Mouse (Mus musculus) hindbrain, postnatal 0 days (tissue): ENCODE data around the gene Mob2. TPM values are rescaled to one million over a fixed set of nuclear protein-coding genes. Genes with fewer than 3 reads are reported as not detected.

Experiments
- ATAC-seq: fragments of 200-750 bp; cut with Nextera tagmentation; 2 replicates; pipeline ENCODE4 v1.8.0; 2017; ENCODE audit warnings: mild to moderate bottlenecking, moderate TSS enrichment, moderate library complexity
- DNase-seq: peaks from one replicate; pipeline ENCODE4 v3.0.0-alpha.2; 2015; ENCODE audit warnings: low spot score
- H3K27ac ChIP-seq: fragments of 300-500 bp; sonication (generic); 2 replicates; pipeline ENCODE4 v1.5.1; 2014; ENCODE audit warnings: mild to moderate bottlenecking
- H3K27me3 ChIP-seq: fragments of 300-500 bp; sonication (generic); 2 replicates; pipeline ENCODE4 v1.6.1; 2014; ENCODE audit warnings: low read length, mixed read lengths; ENCODE audit not compliant: insufficient read depth
- H3K36me3 ChIP-seq: fragments of 300-500 bp; sonication (generic); 2 replicates; pipeline ENCODE4 v1.6.1; 2014; ENCODE audit warnings: low read length, mixed read lengths; ENCODE audit not compliant: insufficient read depth
- H3K4me1 ChIP-seq: fragments of 300-500 bp; sonication (generic); 2 replicates; pipeline ENCODE4 v1.6.1; 2014; ENCODE audit warnings: antibody characterized with exemption, low read length, mixed read lengths; ENCODE audit not compliant: insufficient read depth
- H3K4me2 ChIP-seq: fragments of 300-500 bp; sonication (generic); 2 replicates; pipeline ENCODE4 v1.6.1; 2014; ENCODE audit warnings: low read depth, mild to moderate bottlenecking, low read length, moderate library complexity, mixed read lengths
- H3K4me3 ChIP-seq: fragments of 300-500 bp; sonication (generic); 2 replicates; pipeline ENCODE4 v1.5.1; 2014; ENCODE audit warnings: low read length
- H3K9ac ChIP-seq: fragments of 300-500 bp; sonication (generic); replicated peaks from 2 replicates; pipeline ENCODE4 v1.6.1; 2014; ENCODE audit warnings: mild to moderate bottlenecking, low read length, moderate library complexity, mixed read lengths
- H3K9me3 ChIP-seq: fragments of 300-500 bp; sonication (generic); 2 replicates; pipeline ENCODE4 v1.6.1; 2016; ENCODE audit warnings: low read length, mixed read lengths
- CTCF ChIP-seq: IDR thresholded peaks from 2 replicates; pipeline ENCODE4 v1.5.1; 2016; ENCODE audit warnings: antibody characterized with exemption, control low read depth, low read depth
- WGBS: fragments of 180-500 bp; shearing (Covaris S2); extraction: QIAGEN DNeasy Blood & Tissue Kit; methylation state at CpG from one replicate; pipeline ENCODE4 v1.1.7; 2014; 5-methylcytosine and 5-hydroxymethylcytosine counted together
- polyA plus RNA-seq: library from polyadenylated mRNA; unstranded; fragments of >200 nt; fragmentation: Nextera tagmentation; extraction: Ambion mirVana; gene quantifications from 2 replicates; pipeline ENCODE4 v1.2.1, GENCODE M21; 2015
- total RNA-seq: library from RNA; depleted of rRNA; stranded (reverse); fragments of >200 nt; gene quantifications from 2 replicates; pipeline ENCODE4 v1.2.3, GENCODE M21; 2014; rRNA removed

Mob2 gene
- total RNA-seq (41.1 and 45.5 TPM in 2 replicates), polyA plus RNA-seq (43.4 and 44.1 TPM in 2 replicates)

- Histone ChIP-seq H3K27me3 (no peaks in the 10 kb centered on the region; the same call in 1 of the 2 replicates), H3K9me3 (no peaks in the 10 kb centered on the region), H3K4me1 (peaks cover 7% of the 10 kb centered on the region; the same call in 1 of the 2 replicates), H3K27ac (peak within 1 kb of the TSS; percentile 61), H3K4me2 (peak within 1 kb of the TSS; percentile 96), H3K9ac (peak within 1 kb of the TSS; percentile 79), H3K4me3 (peak within 1 kb of the TSS; percentile 74), H3K36me3 (no peaks in the 10 kb centered on the region)
- no peak for TF ChIP-seq CTCF
- WGBS, result under 1% methylated on average over 45 of the region's 49 CpGs
- DNase-seq, result peak; percentile 95
- ATAC-seq, result peak; percentile 94
These were observed at the start of gene Mob2 for GRCm38 (mm10) chr7:142060931-142061565. TSS of gene Mob2 (minus strand) at chr7:142061065.

GRCm38 (mm10) chr7:142104747-142105146 is 43.9 kb upstream of the Mob2 start:
- Histone ChIP-seq H3K27me3 (no peaks in the 10 kb centered on the region), H3K9ac (no peak overlapping the region), H3K4me2 (no peak overlapping the region), H3K4me3 (no peak overlapping the region), H3K9me3 (no peaks in the 10 kb centered on the region), H3K27ac (no peak overlapping the region), H3K4me1 (no peaks in the 10 kb centered on the region), H3K36me3 (no peaks in the 10 kb centered on the region)
- ATAC-seq (no peak), DNase-seq (no peak)
- WGBS, result 64% methylated on average over 5 of the region's 5 CpGs
- no peak for TF ChIP-seq CTCF

- H3K9ac ChIP-seq, result no peak overlapping the region
- 8% methylated on average over 9 of the region's 9 CpGs for WGBS
These were observed 36.9 kb upstream of the Mob2 start for GRCm38 (mm10) chr7:142097776-142098175.

GRCm38 (mm10) chr7:142096701-142097100 is 35.8 kb upstream of the Mob2 start:
- 73% methylated on average over 4 of the region's 4 CpGs for WGBS
- TF ChIP-seq CTCF, result no peak
- Histone ChIP-seq H3K27me3 (no peaks in the 10 kb centered on the region), H3K9ac (no peak overlapping the region), H3K4me3 (no peak overlapping the region), H3K36me3 (no peaks in the 10 kb centered on the region), H3K9me3 (no peaks in the 10 kb centered on the region), H3K4me1 (peaks cover 11% of the 10 kb centered on the region; the same call in 1 of the 2 replicates), H3K4me2 (peak overlapping the region; percentile 95; the same call in 1 of the 2 replicates), H3K27ac (no peak overlapping the region)
- no peak for ATAC-seq
- DNase-seq, result no peak

More at GRCm38 (mm10) chr7:142097776-142098175, 36.9 kb upstream of the Mob2 start:
- Histone ChIP-seq H3K27ac (no peak overlapping the region), H3K27me3 (no peaks in the 10 kb centered on the region), H3K4me1 (peaks cover 2% of the 10 kb centered on the region; the same call in 1 of the 2 replicates), H3K4me2 (peak overlapping the region; percentile 34), H3K36me3 (no peaks in the 10 kb centered on the region), H3K9me3 (no peaks in the 10 kb centered on the region), H3K4me3 (no peak overlapping the region)
- peak; percentile 98 for TF ChIP-seq CTCF
- ATAC-seq (peak; percentile 57), DNase-seq (peak; percentile 92)

- peak; percentile 91 for ATAC-seq
- peak; percentile 70 for TF ChIP-seq CTCF
- under 1% methylated on average over 56 of the region's 63 CpGs for WGBS
These were observed 34.5 kb upstream of the Mob2 start, which contains the start of gene Dusp8 for GRCm38 (mm10) chr7:142095183-142095931. TSS of gene Dusp8 (minus strand) at chr7:142095843.

GRCm38 (mm10) chr7:142094301-142095143 is 33.7 kb upstream of the Mob2 start:
- H3K9ac ChIP-seq, result peak overlapping the region; percentile 96

More at GRCm38 (mm10) chr7:142095183-142095931, 34.5 kb upstream of the Mob2 start, which contains the start of gene Dusp8:
- Histone ChIP-seq H3K4me3 (peak within 1 kb of the TSS; percentile 73), H3K9ac (peak within 1 kb of the TSS; percentile 96), H3K9me3 (no peaks in the 10 kb centered on the region), H3K36me3 (no peaks in the 10 kb centered on the region), H3K4me2 (peak within 1 kb of the TSS; percentile 95), H3K27ac (peak within 1 kb of the TSS; percentile 94), H3K4me1 (peaks cover 24% of the 10 kb centered on the region), H3K27me3 (no peaks in the 10 kb centered on the region)
- peak; percentile 97 for DNase-seq

More at GRCm38 (mm10) chr7:142094301-142095143, 33.7 kb upstream of the Mob2 start:
- under 1% methylated on average over 89 of the region's 89 CpGs for WGBS
- TF ChIP-seq CTCF, result no peak; the same call in 1 of the 2 replicates
- Histone ChIP-seq H3K27me3 (no peaks in the 10 kb centered on the region), H3K9me3 (no peaks in the 10 kb centered on the region), H3K4me1 (peaks cover 33% of the 10 kb centered on the region), H3K36me3 (no peaks in the 10 kb centered on the region), H3K4me2 (peak overlapping the region; percentile 95), H3K27ac (peak overlapping the region; percentile 94), H3K4me3 (peak overlapping the region; percentile 73)
- DNase-seq (peak; percentile 58), ATAC-seq (peak; percentile 60)
